Mouse (Mus musculus): Measurements from ENCODE around the gene Fstl5. TPM values are rescaled to one million over a fixed set of nuclear protein-coding genes. Genes with fewer than 3 reads are reported as not detected.
"Not testable (repeated sequence)": the region's sequence is repeated elsewhere in the genome, so short reads cannot be mapped to it uniquely, and the experiment has no call there.

Gene Fstl5
- polyA plus RNA-seq, 1 experiment from 2014 or later: 7.3 TPM

DNA sequence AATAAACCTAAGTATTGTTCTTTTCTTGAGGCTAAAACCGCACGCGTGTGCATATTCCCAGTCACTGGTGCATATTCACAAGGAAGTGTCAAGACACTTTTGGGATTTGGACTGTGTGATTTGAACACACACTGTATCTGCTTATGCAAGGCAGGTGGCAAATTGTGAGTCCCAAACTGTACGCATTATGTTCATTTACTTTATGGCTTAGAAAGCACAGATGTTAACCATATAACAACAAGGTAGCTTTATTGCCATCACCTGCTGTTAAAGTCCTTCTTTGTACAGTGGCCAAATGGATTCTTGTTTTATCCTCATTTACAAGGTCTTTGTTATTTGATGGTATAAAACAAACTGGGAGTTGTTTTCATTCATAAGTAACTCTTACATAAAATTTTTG lies 295.8 kb downstream of the Fstl5 start:
- no peaks in the 10 kb centered on the region for H3K9me3 ChIP-seq (ENCODE audit: control insufficient read depth, low read length)
- H3K9ac ChIP-seq (ENCODE audit: low read length): no peak overlapping the region
- H3K27me3 ChIP-seq (replicated peaks; ENCODE audit: control insufficient read depth, insufficient read depth, low read length): no peaks in the 10 kb centered on the region
- WGBS: 90% methylated on average over 4 of the region's 4 CpGs
- H3K4me2 ChIP-seq (ENCODE audit: low read length): no peak overlapping the region
- ATAC-seq (replicated peaks; ENCODE audit: low FRiP score, low TSS enrichment, low read depth) (no peak), DNase-seq (ENCODE audit: low spot score) (no peak)
- H3K4me3 ChIP-seq (ENCODE audit: low read depth, low read length): no peak overlapping the region
- H3K27ac ChIP-seq (ENCODE audit: low read depth): no peak overlapping the region
- H3K4me1 ChIP-seq (replicated peaks; ENCODE audit: control insufficient read depth, insufficient read depth, low read length): no peaks in the 10 kb centered on the region
- H3K36me3 ChIP-seq (ENCODE audit: control insufficient read depth, insufficient read depth, low read length): no peaks in the 10 kb centered on the region

DNA sequence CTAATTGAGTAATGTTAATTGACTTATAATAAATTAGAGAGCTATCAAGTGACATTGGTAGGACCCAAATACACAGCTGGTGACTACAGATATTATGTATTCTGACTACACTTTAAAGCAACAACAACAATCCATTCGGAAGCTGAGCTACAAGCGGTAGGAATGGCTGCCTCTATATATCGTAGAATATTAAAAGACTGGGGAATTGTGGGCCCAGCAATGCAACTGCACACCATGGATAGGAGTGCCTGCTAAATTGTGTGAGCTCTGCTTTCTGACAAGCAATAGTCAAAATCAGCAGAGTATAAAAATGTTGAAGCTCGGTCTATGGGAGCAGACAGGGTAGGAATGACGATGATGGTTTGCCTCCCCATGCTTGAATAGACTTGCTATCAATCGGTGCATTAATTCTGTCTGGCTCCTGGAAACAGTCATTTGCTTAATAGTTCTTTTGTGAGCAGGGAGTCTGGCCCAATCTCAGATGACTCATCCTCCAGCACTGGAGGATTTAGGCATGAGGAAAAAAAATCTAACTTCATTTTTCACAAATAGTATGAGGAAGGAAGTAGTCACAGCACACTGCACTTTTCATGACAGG lies 354.8 kb downstream of the Fstl5 start:
- 86% methylated on average over 6 of the region's 6 CpGs for WGBS
- Histone ChIP-seq H3K4me1 (replicated peaks; ENCODE audit: control insufficient read depth, insufficient read depth, low read length) (no peaks in the 10 kb centered on the region), H3K4me2 (ENCODE audit: low read length) (no peak overlapping the region), H3K9ac (ENCODE audit: low read length) (no peak overlapping the region), H3K27me3 (replicated peaks; ENCODE audit: control insufficient read depth, insufficient read depth, low read length) (no peaks in the 10 kb centered on the region), H3K4me3 (ENCODE audit: low read depth, low read length) (no peak overlapping the region), H3K27ac (ENCODE audit: low read depth) (no peak overlapping the region), H3K9me3 (ENCODE audit: control insufficient read depth, low read length) (no peaks in the 10 kb centered on the region), H3K36me3 (ENCODE audit: control insufficient read depth, insufficient read depth, low read length) (no peaks in the 10 kb centered on the region)
- DNase-seq (ENCODE audit: low spot score): no peak
- no peak for ATAC-seq (replicated peaks; ENCODE audit: low FRiP score, low TSS enrichment, low read depth)

DNA sequence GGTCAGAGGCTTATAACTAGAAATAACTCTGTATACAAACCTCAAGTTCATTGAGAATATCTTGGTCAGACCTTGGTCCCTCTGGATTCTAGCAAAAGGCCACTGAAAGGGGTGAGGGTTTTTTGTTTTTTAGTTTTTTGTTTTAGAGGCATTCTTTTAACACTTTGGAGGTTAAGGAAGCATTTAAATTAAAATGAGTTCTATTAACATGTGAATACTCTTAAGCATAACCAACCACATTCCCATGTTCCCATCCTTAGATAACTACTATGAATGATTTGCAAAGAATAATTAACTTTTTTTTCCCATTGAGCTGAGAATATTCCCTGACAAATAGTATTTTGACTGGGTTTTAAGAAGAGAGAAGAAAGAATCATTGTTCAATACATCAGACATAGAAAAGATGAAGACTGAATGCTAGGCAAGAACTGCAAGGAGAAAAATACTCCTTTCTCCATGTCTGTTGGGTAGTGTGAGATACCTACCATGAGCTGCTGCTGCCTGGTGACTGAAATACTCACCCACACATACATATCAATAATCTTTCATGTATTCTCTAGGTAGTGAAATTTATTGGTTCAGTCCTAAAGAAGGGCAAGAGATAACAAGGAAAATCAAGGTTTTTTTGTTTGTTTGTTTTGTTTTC lies 393.3 kb downstream of the Fstl5 start:
- Histone ChIP-seq H3K9me3 (ENCODE audit: control insufficient read depth, low read length) (no peaks in the 10 kb centered on the region), H3K4me3 (ENCODE audit: low read depth, low read length) (no peak overlapping the region), H3K27me3 (replicated peaks; ENCODE audit: control insufficient read depth, insufficient read depth, low read length) (no peaks in the 10 kb centered on the region), H3K27ac (ENCODE audit: low read depth) (no peak overlapping the region), H3K4me2 (ENCODE audit: low read length) (no peak overlapping the region), H3K9ac (ENCODE audit: low read length) (no peak overlapping the region), H3K36me3 (ENCODE audit: control insufficient read depth, insufficient read depth, low read length) (no peaks in the 10 kb centered on the region), H3K4me1 (replicated peaks; ENCODE audit: control insufficient read depth, insufficient read depth, low read length) (no peaks in the 10 kb centered on the region)
- ATAC-seq (replicated peaks; ENCODE audit: low FRiP score, low TSS enrichment, low read depth) (no peak), DNase-seq (ENCODE audit: low spot score) (no peak)

GRCm38 (mm10) chr3:76468147-76468546 lies 394.1 kb downstream of the Fstl5 start:
- 84% methylated on average over 1 of the region's 1 CpGs for WGBS
- no peaks in the 10 kb centered on the region for H3K9me3 ChIP-seq (ENCODE audit: control insufficient read depth, low read length)
- ATAC-seq (replicated peaks; ENCODE audit: low FRiP score, low TSS enrichment, low read depth) (no peak), DNase-seq (ENCODE audit: low spot score) (no peak)
- no peaks in the 10 kb centered on the region for H3K36me3 ChIP-seq (ENCODE audit: control insufficient read depth, insufficient read depth, low read length)
- no peaks in the 10 kb centered on the region for H3K4me1 ChIP-seq (replicated peaks; ENCODE audit: control insufficient read depth, insufficient read depth, low read length)
- H3K4me2 ChIP-seq (ENCODE audit: low read length): no peak overlapping the region
- no peak overlapping the region for H3K9ac ChIP-seq (ENCODE audit: low read length)
- H3K4me3 ChIP-seq (ENCODE audit: low read depth, low read length): no peak overlapping the region
- H3K27ac ChIP-seq (ENCODE audit: low read depth): no peak overlapping the region
- H3K27me3 ChIP-seq (replicated peaks; ENCODE audit: control insufficient read depth, insufficient read depth, low read length): no peaks in the 10 kb centered on the region

- H3K4me3 ChIP-seq (ENCODE audit: low read depth, low read length); H3K4me1 ChIP-seq (replicated peaks; ENCODE audit: control insufficient read depth, insufficient read depth, low read length); H3K9ac ChIP-seq (ENCODE audit: low read length); H3K9me3 ChIP-seq (ENCODE audit: control insufficient read depth, low read length); H3K36me3 ChIP-seq (ENCODE audit: control insufficient read depth, insufficient read depth, low read length); DNase-seq (ENCODE audit: low spot score); H3K4me2 ChIP-seq (ENCODE audit: low read length); H3K27me3 ChIP-seq (replicated peaks; ENCODE audit: control insufficient read depth, insufficient read depth, low read length); ATAC-seq (replicated peaks; ENCODE audit: low FRiP score, low TSS enrichment, low read depth); H3K27ac ChIP-seq (ENCODE audit: low read depth): not testable (repeated sequence)
- WGBS: 50% methylated on average over 3 of the region's 3 CpGs
These were observed 433.8 kb downstream of the Fstl5 start for GRCm38 (mm10) chr3:76507891-76508290.

- H3K9me3 ChIP-seq (ENCODE audit: control insufficient read depth, low read length): no peaks in the 10 kb centered on the region
- H3K4me2 ChIP-seq (ENCODE audit: low read length): no peak overlapping the region
- no peak overlapping the region for H3K4me3 ChIP-seq (ENCODE audit: low read depth, low read length)
- no peak overlapping the region for H3K27ac ChIP-seq (ENCODE audit: low read depth)
- no peak for ATAC-seq (replicated peaks; ENCODE audit: low FRiP score, low TSS enrichment, low read depth)
- H3K36me3 ChIP-seq (ENCODE audit: control insufficient read depth, insufficient read depth, low read length): no peaks in the 10 kb centered on the region
- H3K9ac ChIP-seq (ENCODE audit: low read length): no peak overlapping the region
- H3K4me1 ChIP-seq (replicated peaks; ENCODE audit: control insufficient read depth, insufficient read depth, low read length): no peaks in the 10 kb centered on the region
- no peaks in the 10 kb centered on the region for H3K27me3 ChIP-seq (replicated peaks; ENCODE audit: control insufficient read depth, insufficient read depth, low read length)
- 91% methylated on average over 14 of the region's 14 CpGs for WGBS
- DNase-seq (ENCODE audit: low spot score): no peak
These were observed 434.7 kb downstream of the Fstl5 start for GRCm38 (mm10) chr3:76508811-76509210.

GRCm38 (mm10) chr3:76567346-76567745 lies 493.3 kb downstream of the Fstl5 start:
- Histone ChIP-seq H3K27ac (ENCODE audit: low read depth) (no peak overlapping the region), H3K27me3 (replicated peaks; ENCODE audit: control insufficient read depth, insufficient read depth, low read length) (no peaks in the 10 kb centered on the region), H3K4me2 (ENCODE audit: low read length) (no peak overlapping the region), H3K4me1 (replicated peaks; ENCODE audit: control insufficient read depth, insufficient read depth, low read length) (no peaks in the 10 kb centered on the region), H3K9ac (ENCODE audit: low read length) (no peak overlapping the region), H3K36me3 (ENCODE audit: control insufficient read depth, insufficient read depth, low read length) (no peaks in the 10 kb centered on the region), H3K9me3 (ENCODE audit: control insufficient read depth, low read length) (no peaks in the 10 kb centered on the region), H3K4me3 (ENCODE audit: low read depth, low read length) (no peak overlapping the region)
- ATAC-seq (replicated peaks; ENCODE audit: low FRiP score, low TSS enrichment, low read depth) (no peak), DNase-seq (ENCODE audit: low spot score) (no peak)

GRCm38 (mm10) chr3:76572478-76572877 lies 498.4 kb downstream of the Fstl5 start:
- ATAC-seq (replicated peaks; ENCODE audit: low FRiP score, low TSS enrichment, low read depth) (no peak), DNase-seq (ENCODE audit: low spot score) (no peak)
- H3K4me3 ChIP-seq (ENCODE audit: low read depth, low read length): no peak overlapping the region
- no peak overlapping the region for H3K27ac ChIP-seq (ENCODE audit: low read depth)
- H3K4me2 ChIP-seq (ENCODE audit: low read length): no peak overlapping the region
- H3K27me3 ChIP-seq (replicated peaks; ENCODE audit: control insufficient read depth, insufficient read depth, low read length): no peaks in the 10 kb centered on the region
- H3K9ac ChIP-seq (ENCODE audit: low read length): no peak overlapping the region
- 74% methylated on average over 3 of the region's 3 CpGs for WGBS
- H3K9me3 ChIP-seq (ENCODE audit: control insufficient read depth, low read length): no peaks in the 10 kb centered on the region
- H3K4me1 ChIP-seq (replicated peaks; ENCODE audit: control insufficient read depth, insufficient read depth, low read length): no peaks in the 10 kb centered on the region
- no peaks in the 10 kb centered on the region for H3K36me3 ChIP-seq (ENCODE audit: control insufficient read depth, insufficient read depth, low read length)

DNA sequence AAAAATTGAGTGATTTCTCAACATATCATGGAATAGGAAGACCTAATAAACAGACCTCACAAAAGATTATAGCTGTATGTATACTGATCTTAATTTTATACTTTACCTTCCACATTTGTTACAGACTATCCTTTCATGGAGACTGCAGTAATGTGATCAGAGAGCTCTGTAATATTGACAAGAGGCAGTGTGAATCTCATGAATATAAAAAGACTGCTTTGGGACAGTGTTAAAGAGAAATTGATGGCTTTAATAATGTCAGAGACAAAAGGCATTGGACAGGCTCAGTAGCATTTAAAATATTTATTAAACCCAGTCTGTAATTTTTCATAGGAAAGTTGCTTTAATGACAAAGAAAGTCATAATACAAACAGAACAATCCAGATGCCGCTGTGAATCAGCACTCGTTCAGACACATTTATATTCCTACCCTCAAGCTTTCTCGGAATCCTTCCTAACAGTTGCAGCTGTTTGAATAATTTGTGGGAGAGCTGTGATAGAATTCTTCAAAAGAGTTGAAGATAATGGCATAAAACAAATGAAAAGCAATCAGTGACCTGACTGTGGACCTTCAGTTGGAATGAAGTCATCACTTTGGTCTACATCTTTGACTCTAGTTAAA lies 499.0 kb downstream of the Fstl5 start:
- WGBS: 79% methylated on average over 3 of the region's 3 CpGs
- no peak for ATAC-seq (replicated peaks; ENCODE audit: low FRiP score, low TSS enrichment, low read depth)

More for the DNA sequence above, 499.0 kb downstream of the Fstl5 start:
- no peak overlapping the region for H3K4me2 ChIP-seq (ENCODE audit: low read length)
- no peak for DNase-seq (ENCODE audit: low spot score)
- no peaks in the 10 kb centered on the region for H3K36me3 ChIP-seq (ENCODE audit: control insufficient read depth, insufficient read depth, low read length)
- no peak overlapping the region for H3K4me3 ChIP-seq (ENCODE audit: low read depth, low read length)
- no peak overlapping the region for H3K27ac ChIP-seq (ENCODE audit: low read depth)
- H3K4me1 ChIP-seq (replicated peaks; ENCODE audit: control insufficient read depth, insufficient read depth, low read length): no peaks in the 10 kb centered on the region
- no peak overlapping the region for H3K9ac ChIP-seq (ENCODE audit: low read length)
- H3K9me3 ChIP-seq (ENCODE audit: control insufficient read depth, low read length): no peaks in the 10 kb centered on the region
- no peaks in the 10 kb centered on the region for H3K27me3 ChIP-seq (replicated peaks; ENCODE audit: control insufficient read depth, insufficient read depth, low read length)

All from intestine, embryonic 14.5 days (tissue).